Comparison of ENCODE assay signal across 8 mouse cellular contexts in genomic region chr16:31425508-31425907, GRCm38 (mm10). TPM values are rescaled to one million over a fixed set of nuclear protein-coding genes. Genes with fewer than 3 reads are reported as not detected.
DNase-seq lines count a peak whose midpoint lies in the region; ATAC-seq and TF ChIP-seq lines count a peak whose summit lies in the region.

No protein-coding gene starts in this region.

- ATAC-seq in forebrain, postnatal 0 days = no peak
- ATAC-seq in forebrain, embryonic 16.5 days = no peak

- WGBS in forebrain, postnatal 0 days = 3% methylated on average over 4 of the region's 4 CpGs
- 4% methylated on average over 4 of the region's 4 CpGs for WGBS in forebrain, embryonic 16.5 days

- no peak overlapping the region for H3K4me2 ChIP-seq in forebrain, postnatal 0 days (ENCODE audit: low read depth)
- no peak overlapping the region for H3K4me2 ChIP-seq in forebrain, embryonic 16.5 days (ENCODE audit: low read length)

- no peak for TF ChIP-seq POLR2A in brain, embryonic 14.5 days (IDR thresholded peaks at IDR 0.05; ENCODE audit: borderline replicate concordance, extremely low read depth, insufficient read depth, insufficient read length, poor library complexity, severe bottlenecking)

- H3K27ac ChIP-seq in forebrain, postnatal 0 days (ENCODE audit: low read depth, low read length) = no peak overlapping the region
- H3K27ac ChIP-seq in forebrain, embryonic 16.5 days (ENCODE audit: low read length) = no peak overlapping the region

- no peak overlapping the region for H3K9ac ChIP-seq in forebrain, postnatal 0 days
- H3K9ac ChIP-seq in forebrain, embryonic 16.5 days (replicated peaks; ENCODE audit: low read depth, low read length) = no peak overlapping the region

- H3K9me3 ChIP-seq in forebrain, postnatal 0 days (ENCODE audit: low read length) = no peaks in the 10 kb centered on the region
- H3K9me3 ChIP-seq in forebrain, embryonic 16.5 days (ENCODE audit: control insufficient read depth, low read length) = no peaks in the 10 kb centered on the region

- H3K4me3 ChIP-seq in forebrain, postnatal 0 days (ENCODE audit: low read depth, low read length) = no peak overlapping the region
- no peak overlapping the region for H3K4me3 ChIP-seq in forebrain, embryonic 16.5 days (replicated peaks; ENCODE audit: low read length)

- H3K4me1 ChIP-seq in forebrain, postnatal 0 days (ENCODE audit: insufficient read depth) = peaks cover 2% of the 10 kb centered on the region; the same call in 1 of the 2 replicates
- H3K4me1 ChIP-seq in forebrain, embryonic 16.5 days (replicated peaks; ENCODE audit: control insufficient read depth, insufficient read depth, low read length) = peaks cover 6% of the 10 kb centered on the region

- peak; percentile 57 for DNase-seq in forebrain, postnatal 0 days
- peak; percentile 70 for DNase-seq in CD4-positive helper T cell, adult 2 months (ENCODE audit: low read depth, low spot score)
- DNase-seq in brain, embryonic 14.5 days (ENCODE audit: low read depth) = peak; percentile 61
- peak; percentile 64 to 72 for DNase-seq in frontal cortex, postnatal 36 days (ENCODE audit: low spot score in 2 of 2)
- peak; percentile 51 to 57 for DNase-seq in left cerebral cortex, postnatal 25 days (ENCODE audit: low spot score in 2 of 2)
- DNase-seq in natural killer cell, adult 2 months (ENCODE audit: low spot score in 2 of 2) = peak; percentile 52 to 73
- peak; percentile 57 to 67 for DNase-seq in thymus, adult 18-20 months

- intact Hi-C loops in left cerebral cortex, postnatal 25 days (cut with DNase I) = loop anchor here (5.0 kb wide), 1 partner anchor 223 kb away; the partner anchor contains the start of gene Acap2

- H3K27me3 ChIP-seq in forebrain, postnatal 0 days (ENCODE audit: insufficient read depth, low read length) = no peaks in the 10 kb centered on the region
- H3K27me3 ChIP-seq in forebrain, embryonic 16.5 days (replicated peaks; ENCODE audit: control insufficient read depth, insufficient read depth, low read length) = 0 out of 2 replicates have a peak, but pooled peaks cover 3% of the 10 kb centered on the region

- H3K36me3 ChIP-seq in forebrain, postnatal 0 days (ENCODE audit: insufficient read depth) = no peaks in the 10 kb centered on the region
- no peaks in the 10 kb centered on the region for H3K36me3 ChIP-seq in forebrain, embryonic 16.5 days (ENCODE audit: control insufficient read depth, insufficient read depth)

- TF ChIP-seq CTCF in forebrain, postnatal 0 days (IDR thresholded peaks at IDR 0.05; ENCODE audit: low read depth) = peak; percentile 87
- TF ChIP-seq CTCF in brain, embryonic 14.5 days (IDR thresholded peaks at IDR 0.05; ENCODE audit: borderline replicate concordance, extremely low read depth, insufficient read depth, insufficient read length) = peak; percentile 94

RNA-seq across cellular contexts. Expression of gene Bdh1, which starts 3.4 kb away (rescaled TPM):
- total RNA-seq in forebrain, postnatal 0 days (2014; rRNA removed) = 96.1 and 111 TPM in 2 replicates
- 137 and 160 TPM in 2 replicates for polyA plus RNA-seq in forebrain, postnatal 0 days (2015; fragmentation: Nextera tagmentation; extraction: Ambion mirVana)
- 152 and 155 TPM in 2 replicates for polyA plus RNA-seq in forebrain, embryonic 16.5 days (2015; fragmentation: Nextera tagmentation; extraction: Ambion mirVana)
- 142 and 148 TPM in 2 replicates for polyA plus RNA-seq in brain, embryonic 14.5 days (2012; rRNA removed)
- total RNA-seq in left cerebral cortex, postnatal 25 days (2021) = 100 to 1,000 TPM; 115 to 123 TPM
